Mouse (Mus musculus) adrenal gland, postnatal 25 days (tissue): ENCODE measurements around the gene Trp53rka. TPM values are rescaled to one million over a fixed set of nuclear protein-coding genes. Genes with fewer than 3 reads are reported as not detected.
A peak's percentile ranks its signal among the peaks of the same experiment; 100 is the strongest.
"Not testable (repeated sequence)": the region's sequence is repeated elsewhere in the genome, so short reads cannot be mapped to it uniquely, and the experiment has no call there.

Experiments
- DNase-seq: peaks from one replicate; pipeline ENCODE4 v3.0.0; 2021; ENCODE audit warnings: mixed read lengths
- long read RNA-seq: library from polyadenylated mRNA; stranded (forward); transcript quantifications from one replicate; pipeline ENCODE4 v2.0.0, GENCODE M21; 2021
- total RNA-seq: library from RNA; stranded (reverse); gene quantifications from 2 replicates; pipeline ENCODE4 v1.2.3, GENCODE M21; 2021

The Trp53rka gene
- 15.4 and 16.1 TPM in 2 replicates for total RNA-seq
- long read RNA-seq, transcript Trp53rka-201 (2 exons, 1,880 nt): major isoform, 25 of 35 reads
- long read RNA-seq, partial matches to known transcripts: 0 of 35 reads
- long read RNA-seq, other reads (novel, unspliced or antisense): 10 of 35 reads

DNA sequence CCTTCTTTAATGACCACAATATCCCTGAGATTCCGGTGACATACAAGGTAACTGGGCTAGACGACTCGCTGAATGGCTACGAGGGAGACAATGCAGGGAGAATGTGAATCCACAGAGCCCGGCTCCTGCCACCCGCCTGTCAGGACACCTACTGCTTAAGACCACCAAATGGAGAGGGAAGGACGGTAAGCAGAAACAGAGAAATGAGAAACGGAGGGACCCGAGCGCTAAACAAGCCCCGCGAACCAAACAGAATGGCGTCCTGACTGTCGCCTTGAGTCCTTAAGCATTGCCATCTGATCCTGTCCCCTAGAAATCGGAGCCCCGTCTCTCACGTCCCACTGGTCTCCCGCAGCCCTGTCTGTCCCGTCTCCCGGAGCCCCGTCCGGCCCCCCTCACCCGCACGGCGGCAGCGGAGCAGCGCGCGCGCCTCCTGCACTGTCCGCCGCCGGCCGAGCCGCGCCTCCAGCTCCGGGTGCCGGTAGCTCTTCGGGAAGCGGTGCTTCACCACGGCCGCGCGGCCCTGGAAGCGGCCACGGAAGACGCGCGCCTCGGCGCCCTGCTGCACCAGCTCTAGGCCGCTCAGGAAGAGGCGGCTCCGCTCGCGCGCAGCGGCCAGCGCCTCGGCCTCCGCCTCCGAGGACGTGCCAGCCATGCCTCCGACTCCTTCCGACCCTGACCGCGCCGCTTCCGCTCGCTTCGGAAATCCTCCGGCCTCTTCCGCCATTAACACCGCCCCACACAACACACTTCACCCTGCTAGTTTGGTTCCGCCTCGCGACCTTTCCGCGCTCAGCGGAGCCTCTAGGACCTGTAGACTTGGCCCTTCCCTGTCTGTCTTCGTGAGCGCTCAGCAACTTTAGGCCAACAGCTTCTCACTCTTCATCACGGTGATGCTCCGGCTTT, at the start of gene Trp53rka:
Gene Trp53rka, minus strand, starts transcription at position 677 of the 906 bp plus-strand sequence.
- DNase-seq: peak; percentile 81

DNA sequence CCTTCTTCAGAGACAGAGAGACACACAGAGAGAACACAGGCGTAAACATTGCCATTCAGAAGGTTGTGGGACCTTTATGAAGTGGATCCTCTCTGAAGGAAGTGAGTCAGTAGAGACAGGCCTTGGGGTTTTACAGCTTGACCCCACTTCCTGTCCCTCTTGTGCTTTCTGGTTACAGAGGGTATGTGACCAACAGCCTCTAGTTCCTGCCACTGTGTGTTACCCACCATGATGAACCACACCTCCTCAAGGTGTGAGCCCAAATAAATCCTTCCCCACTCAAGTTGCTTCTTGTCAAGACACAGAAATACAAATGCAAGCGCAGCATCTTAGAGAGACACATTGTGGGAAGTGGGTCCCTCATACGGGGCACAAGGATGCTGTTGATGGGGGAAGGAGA, 47.9 kb upstream of the Trp53rka start:
- no peak for DNase-seq

DNA sequence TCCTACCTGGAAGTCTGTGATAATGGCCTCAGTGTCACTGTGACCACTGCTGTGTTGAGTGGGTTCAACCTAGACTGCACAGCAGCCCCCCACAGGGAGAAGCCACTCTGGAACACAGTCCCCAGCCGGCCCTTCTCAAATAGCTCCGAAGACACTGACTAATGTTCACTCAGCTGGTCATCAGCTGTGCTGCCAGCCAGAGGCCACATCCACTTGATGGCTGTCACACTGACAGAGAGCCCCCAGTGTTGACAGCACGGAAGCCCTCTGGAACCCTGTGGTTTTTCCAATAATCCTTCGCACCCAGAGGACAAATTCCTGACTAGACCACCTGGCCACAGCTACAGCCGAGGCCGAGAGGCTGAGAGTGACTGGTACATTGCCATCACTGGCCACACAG, 40.7 kb upstream of the Trp53rka start:
- no peak for DNase-seq

DNA sequence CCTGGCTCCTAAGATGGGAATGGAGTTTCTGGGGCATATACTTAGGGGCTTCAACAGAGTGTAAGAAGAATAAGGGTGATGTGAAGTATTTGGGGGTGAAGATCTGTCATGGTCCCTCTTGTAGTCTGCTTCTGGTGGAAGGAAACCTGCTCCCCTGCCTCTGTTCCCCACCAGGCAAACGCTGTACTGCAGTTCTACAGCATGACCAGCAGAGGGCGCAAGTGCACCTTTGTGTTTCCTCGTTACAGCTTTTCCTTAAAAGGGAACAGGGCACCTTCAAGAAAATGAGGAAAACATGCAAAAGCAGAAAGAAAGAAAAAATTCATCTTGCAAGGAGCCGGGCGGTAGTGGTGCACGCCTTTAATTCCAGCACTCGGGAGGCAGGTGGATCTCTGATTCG, 36.0 kb upstream of the Trp53rka start:
- peak; percentile 66 for DNase-seq

DNA sequence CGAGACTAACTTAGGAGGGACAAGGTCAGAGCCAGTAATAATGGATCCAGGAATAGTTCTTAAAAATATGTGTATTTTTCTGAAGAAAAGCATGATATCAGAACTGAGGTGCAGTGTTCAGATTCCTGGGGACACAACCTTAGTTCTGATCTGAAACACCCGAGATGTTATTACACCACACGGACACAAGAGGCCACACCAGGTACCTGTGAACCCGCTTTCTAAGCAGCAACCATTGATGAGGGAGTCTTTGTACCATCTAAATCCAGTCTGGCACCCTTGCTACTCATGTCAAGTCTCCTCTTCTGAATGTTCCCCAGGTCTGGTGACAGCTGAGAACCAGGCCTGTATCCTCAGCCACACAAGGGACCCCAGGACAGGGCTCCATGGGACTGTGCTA, 32.5 kb upstream of the Trp53rka start:
- DNase-seq: no peak

DNA sequence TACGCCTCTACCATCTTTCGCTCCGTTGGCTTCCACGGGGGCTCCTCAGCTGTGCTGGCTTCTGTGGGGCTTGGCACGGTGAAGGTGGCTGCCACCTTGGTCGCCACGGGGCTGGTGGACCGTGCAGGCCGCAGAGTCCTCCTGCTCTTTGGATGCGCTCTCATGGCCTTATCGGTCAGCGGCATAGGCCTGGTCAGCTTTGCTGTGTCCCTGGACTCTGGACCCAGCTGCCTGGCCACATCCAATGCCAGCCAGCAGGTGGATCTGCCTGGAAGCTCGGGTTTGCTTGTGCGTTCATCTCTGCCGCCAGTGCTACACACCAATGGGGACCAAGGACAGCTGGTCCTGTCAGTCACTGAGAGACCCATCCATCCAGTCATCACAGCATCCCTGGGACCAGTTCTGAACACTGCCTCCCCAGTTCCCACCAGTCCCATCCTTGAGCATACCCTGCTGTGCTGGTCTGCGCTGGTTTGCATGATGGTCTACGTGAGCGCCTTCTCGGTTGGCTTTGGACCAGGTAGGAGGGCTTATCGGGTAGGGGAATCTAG, 22.1 kb upstream of the Trp53rka start:
- DNase-seq: no peak

DNA sequence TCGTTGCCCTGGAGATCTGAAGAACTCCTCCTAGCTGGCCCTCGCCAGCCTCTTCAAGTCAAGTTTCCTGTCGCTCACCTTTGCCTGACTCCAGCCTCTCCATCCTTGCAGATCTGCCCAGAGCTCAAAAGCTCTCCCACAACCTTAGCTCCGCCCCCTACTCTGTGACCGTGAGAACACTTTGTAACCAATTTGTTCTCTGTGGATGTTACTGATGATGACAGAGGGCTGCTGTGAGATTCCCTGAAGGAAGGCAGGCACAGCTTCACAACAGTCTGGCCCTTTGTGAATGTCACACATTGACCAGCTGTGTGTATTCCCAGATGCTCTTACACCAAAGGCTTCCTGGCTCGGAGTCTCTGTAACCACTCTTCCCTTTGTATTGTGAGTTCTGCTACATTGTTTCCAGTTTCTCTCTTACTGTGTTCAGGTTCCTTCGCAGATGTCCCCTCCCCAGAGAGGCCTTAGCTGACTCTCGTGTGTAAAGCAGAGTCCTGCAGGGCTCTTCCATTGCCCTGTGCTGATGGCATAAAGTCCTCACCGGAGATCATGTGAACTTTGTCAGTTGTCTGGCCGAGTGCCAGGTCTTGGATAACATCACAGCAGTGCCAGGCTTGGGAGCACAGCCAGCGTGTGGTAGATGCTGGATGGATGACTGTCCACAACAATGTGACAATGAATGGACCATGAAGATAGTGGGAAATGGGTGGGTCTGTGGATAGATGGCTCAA, 19.9 kb upstream of the Trp53rka start:
- peak; percentile 56 for DNase-seq

DNA sequence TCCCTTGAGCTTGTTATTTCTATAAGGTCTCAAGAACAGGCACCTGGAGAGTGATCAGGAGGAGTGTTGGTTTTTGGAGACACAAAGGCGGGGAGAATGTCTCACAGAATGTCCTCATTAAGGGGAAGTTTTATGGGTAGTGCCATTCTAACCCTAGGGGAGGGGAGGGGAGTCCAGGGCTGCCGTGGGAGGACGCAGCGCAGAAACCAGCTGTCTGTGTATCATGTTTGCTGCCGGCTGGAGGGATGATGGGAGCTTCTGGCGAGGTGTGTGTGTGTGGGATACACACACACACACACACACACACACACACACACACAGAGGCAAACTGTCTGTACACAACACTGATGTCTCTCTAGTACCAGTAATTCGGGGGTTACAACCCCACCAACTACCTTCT, 19.3 kb upstream of the Trp53rka start:
- no peak for DNase-seq

DNA sequence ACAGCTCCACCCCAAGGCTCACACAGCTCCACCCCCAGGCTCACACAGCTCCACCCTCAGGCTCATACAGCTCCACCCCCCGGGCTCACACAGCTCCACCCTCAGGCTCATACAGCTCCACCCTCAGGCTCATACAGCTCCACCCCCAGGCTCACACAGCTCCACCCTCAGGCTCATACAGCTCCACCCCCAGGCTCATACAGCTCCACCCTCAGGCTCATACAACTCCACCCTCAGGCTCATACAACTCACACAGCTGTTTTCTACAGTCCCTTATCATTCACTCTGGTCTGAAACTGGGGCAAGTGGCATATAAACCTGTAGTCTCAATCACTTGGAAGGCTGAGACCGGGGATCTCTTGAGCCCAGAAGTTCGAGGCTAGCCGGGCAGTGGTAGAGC, 18.4 kb upstream of the Trp53rka start:
- DNase-seq: not testable (repeated sequence)

DNA sequence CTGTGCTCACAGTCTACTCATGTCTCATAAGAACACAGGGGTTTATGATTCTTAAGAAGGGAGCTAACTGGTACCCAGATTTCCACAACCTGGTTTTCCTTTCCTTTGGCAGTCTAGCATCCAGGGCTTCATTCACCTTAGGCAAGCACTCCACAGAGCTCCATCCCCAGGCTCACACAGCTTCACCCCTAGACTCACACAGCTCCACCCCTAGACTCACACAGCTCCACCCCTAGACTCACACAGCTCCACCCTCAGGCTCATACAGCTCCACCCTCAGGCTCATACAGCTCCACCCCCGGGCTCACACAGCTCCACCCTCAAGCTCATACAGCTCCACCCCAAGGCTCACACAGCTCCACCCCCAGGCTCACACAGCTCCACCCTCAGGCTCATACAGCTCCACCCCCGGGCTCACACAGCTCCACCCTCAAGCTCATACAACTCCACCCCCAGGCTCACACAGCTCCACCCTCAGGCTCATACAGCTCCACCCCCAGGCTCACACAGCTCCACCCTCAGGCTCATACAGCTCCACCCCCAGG, 17.9 kb upstream of the Trp53rka start:
- DNase-seq: not testable (repeated sequence)

DNA sequence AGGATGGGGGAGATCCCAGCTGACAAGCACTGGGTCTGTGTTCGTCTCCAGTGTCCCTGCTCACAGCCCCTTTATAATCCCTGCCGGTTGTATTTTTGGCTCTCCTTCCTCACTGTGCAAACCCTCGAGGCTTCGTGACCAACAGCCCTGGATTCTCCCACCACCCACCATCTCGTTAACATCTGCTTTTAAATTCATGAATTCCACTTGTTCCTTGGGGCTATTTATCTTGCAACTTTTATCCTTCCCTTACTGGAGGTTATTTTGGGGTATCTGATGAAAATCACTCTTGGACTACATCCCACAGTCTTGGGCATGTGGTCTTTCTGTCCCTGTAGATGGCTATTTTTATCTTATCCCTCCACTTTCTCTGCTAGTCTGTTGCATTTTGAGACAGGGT, 17.3 kb upstream of the Trp53rka start:
- no peak for DNase-seq

DNA sequence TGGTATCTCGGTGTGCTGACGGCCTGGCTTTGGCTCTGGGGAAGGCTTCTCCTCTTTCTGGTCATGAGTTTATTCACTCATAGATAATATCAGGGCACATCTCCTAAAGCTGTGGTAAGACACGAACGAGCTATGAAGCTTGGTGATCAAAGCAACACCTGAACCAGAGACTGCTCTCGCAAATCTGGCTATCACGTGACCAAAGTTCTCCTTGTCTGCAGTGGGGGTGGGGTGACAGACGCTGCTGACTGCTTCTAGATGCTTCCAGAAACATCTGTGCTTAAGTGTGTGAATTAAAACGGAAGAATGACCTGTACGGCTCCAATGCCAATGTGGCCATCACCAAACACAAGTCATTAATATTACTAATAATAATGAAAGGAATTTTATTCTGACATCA, 16.6 kb upstream of the Trp53rka start:
- no peak for DNase-seq

DNA sequence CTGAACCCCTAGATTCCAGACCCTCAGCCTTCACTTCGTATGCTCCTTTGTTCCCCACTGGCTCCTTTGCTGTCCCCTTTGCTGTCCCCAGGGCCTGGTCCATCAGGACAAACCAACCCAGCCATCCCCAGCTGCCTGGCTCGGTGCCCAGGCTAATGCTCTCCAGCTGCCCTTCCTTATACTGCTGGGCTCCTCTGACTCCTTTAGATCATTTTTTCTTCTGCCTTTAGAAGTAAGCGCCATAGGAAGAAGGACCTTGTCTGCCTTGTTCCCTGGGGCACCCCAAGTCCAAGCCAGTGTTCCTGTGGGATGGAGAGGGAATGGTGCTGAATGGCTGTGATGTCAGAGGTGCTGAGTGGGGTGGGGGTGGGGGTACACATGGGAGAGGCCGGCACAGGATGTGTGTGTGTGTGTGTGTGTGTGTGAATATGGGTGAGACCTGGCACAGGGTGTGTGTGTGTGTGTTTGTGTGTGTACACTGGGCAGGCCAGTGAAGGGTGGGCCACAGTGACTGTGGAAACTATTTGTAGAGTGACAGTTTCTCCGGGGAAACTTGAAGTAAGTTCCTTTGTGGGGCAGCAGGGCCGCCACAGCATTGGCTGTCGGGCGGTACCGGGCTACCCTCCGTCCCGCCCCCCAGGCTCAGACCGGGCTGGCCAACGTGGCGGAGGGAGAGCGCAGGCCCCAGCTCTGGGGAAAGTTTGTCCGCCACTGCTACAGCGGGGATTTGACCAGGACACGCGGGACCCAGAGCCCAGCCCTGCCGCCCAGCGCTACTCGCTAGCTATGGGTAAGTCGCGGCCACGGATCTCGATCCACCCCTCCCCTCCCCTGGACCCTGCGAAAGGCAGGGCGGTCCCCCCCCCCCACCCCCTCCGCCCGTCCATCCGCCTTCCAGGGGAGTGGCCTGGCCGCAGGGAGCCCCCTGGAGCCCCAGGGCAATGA, 10.4 kb upstream of the Trp53rka start, which contains the start of gene Slc2a10:
Gene Slc2a10, plus strand, starts transcription at position 529 of the 945 bp plus-strand sequence.
- DNase-seq: peak; percentile 31

DNA sequence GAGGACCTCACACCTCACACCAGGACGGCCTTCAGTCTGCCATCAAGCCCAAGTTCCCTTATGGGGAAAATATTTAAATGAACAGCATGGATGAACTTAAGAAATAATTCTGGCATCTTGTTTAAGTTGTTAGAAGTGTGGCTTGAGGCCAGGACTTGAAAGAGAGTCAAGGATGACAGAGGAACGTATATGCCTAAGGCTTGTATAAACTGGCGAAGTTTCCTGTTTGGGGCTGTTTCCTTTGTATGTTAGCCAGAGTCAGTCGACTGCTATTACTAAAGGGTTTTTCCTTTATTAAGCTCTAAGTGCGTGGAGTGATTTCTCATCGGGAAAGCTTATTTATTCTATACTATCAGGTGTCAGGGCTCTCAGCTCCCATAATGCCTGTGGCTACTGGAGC, 5.7 kb upstream of the Trp53rka start:
- no peak for DNase-seq

DNA sequence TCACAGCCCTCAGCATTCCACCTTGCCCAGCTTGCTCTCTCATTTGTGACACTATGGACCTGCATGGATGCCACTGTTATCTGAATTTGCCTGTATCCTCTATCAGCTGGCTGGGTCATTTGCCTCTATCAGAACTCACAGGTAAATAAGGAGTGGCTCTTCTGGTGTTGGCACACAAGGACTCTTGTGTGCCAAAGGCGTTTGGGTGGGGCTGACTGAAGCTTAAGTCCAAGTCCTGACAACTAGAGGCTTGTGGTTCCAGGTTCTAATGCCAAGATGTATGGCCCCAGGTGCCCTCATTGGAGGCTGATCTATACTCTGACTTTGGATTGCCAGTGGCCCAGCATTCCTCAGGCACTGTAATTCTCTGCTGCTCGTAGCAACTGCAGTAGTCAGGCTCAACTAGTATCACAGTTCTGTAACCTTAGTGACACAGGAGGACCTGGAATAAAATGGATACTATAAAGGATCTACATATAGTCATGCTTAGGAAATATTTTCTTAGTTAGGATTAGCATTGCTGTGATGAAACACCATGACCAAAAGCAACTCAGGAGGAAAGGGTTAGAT, 4.7 kb upstream of the Trp53rka start:
- DNase-seq: no peak

DNA sequence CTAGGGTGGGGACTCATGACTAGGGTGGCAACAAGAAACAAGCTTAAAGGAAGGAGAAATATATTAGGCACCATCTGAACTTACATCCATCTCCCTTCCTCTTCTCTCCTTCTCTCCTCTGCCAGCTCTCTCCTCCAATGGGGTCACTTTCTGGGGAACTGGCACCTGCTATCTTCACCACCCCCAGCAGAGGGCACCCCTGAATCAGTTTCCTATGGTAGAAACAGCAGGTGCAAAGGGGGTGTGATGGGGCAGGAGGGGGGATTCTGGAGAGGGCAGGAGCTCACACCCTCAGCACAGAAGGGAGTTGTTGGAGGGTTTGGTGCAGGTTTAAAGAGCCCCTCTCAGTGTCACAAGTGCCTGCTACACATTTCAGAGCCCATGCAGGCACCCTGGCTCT, 3.1 kb upstream of the Trp53rka start:
- DNase-seq: peak; percentile 37

DNA sequence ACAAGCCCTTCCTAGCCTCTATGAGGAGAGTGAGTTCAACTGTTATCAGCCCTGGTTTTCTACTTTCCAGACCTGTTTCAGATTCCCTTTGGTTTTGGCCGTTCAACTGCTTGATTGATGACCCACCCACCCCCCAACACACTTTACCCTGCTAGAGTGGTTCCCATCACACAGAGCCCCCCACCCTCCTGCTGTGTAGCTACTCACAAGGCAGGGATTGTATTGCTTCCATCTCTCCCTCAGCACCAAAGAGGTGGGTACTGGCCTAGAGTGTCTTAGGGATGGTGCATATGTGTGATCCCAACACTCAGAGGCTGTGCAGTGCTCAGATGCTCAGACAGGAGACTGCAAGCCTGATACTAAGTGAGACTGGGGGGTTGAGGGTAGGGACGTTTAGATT, 1.4 kb upstream of the Trp53rka start:
- DNase-seq: no peak

DNA sequence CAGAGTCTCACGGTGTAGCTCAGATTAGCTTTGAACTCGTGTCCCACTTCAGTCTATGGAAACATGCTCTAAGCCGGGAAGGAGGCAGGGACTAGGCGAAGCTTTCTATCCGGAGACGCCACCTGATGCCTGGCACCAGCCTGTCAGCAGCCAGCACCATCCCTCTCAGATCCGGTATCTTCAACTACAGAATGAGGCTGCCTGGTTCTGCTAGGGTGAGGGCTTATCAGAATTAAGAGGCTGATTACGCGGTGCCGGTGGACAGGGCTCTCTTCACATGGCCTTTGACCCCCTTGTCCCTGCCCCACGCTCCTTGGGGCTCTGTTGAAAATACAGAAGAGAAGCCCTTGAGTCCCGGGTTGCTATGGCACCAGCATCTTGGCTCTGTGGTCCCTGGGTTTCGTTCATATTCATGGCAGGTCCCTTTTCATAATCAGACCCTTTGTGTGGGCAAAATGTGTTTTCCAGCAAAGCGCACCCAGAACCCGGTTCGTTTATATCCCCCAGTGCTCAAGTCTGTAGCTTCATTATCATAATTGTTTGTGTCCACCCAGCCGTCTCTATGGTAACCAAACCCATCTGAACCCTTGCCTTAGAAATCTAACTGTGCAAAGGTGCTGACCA, 575 bp upstream of the Trp53rka start:
- no peak for DNase-seq

DNA sequence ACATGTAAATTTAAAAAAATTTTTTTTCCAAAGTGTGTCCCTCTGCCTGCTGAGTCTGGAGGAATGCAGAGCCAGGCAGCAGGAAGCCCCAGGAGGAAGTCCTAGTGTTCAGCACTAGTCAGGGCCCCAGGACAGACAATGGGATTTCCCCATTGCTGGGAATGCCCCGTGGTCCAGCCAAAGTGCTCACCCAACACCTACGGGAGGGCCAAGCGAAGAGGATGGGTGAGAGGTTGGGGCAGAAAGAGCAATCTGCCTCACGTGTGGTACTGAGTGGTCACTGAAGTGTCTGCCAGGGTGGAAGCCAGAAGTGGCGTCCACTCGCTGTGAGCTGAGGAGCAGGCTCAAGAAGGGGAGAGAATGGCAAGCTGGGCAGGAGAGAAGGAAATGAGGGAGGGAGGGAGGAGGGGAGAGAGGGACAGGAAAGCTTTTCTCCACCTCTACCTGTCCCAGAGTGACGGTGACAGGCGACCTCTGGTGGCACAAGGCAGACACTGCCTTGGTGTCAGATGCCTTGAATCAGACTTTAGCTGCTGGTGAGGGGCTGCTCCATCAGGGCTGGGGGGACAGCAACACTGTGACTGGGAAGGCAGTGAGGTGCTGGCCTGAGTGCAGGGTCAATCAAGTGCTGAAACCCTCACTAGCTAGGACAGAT, 6.1 kb downstream of the Trp53rka start:
- peak; percentile 64 for DNase-seq

DNA sequence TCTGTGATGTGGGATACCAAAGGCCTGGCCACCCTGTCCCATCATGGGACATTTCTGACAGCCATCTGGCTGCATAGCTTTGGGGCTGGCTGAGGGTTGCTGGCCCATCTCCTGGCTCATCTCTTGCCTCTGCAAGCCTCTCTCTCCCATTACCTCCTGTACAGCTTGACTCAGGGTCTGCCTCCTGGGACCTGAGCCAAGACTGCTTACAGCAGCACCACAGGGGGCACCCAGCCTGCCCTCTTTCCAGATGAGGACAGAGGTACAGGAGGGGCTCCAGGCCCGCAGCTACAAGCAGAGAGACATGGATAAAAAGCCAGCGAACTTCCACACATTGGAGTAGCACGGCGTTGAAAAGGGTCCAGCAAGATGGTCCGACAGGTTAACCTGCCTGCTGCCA, 6.7 kb downstream of the Trp53rka start:
- no peak for DNase-seq
